Mouse (Mus musculus): ENCODE measurements around the gene Kcnk15.

DNA sequence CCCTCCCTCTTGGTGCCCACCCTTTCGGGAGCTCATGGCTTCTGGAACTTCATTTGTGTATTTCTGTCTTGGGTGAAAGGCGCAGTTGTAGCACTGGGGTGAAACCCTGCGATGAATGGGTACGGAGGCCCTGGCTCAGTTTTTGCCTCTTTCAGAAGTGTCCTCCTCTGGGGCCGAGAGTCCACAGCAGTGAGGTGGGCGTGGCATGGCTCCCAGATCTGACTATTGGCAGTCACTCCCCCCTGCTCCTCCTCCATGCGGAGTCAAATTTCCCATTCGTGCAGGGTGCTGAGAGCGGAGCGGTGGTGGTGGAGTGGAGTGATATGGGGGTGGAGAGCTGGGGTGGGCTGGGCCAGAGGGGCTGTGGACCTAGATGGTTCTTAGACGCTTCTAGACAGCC lies 29.7 kb upstream of the Kcnk15 start:
- TF ChIP-seq CTCF (IDR thresholded peaks at IDR 0.05; ENCODE audit: low read depth), result no peak
- TF ChIP-seq EP300 (optimal IDR thresholded peaks at IDR 0.05), result no peak

All from stomach, postnatal 0 days (tissue).